Mouse (Mus musculus): Measurements from ENCODE around the gene Numa1. TPM values are rescaled to one million over a fixed set of nuclear protein-coding genes. Genes with fewer than 3 reads are reported as not detected.
"Not testable (repeated sequence)": the region's sequence is repeated elsewhere in the genome, so short reads cannot be mapped to it uniquely, and the experiment has no call there.

Gene Numa1
- polyA plus RNA-seq, 2 experiments = 106 to 112 TPM

- no peak overlapping the region for H3K4me3 ChIP-seq (replicated peaks; ENCODE audit: low read length)
- no peak overlapping the region for H3K27ac ChIP-seq (replicated peaks; ENCODE audit: low read depth, low read length)
- peaks cover 49% of the 10 kb centered on the region for H3K36me3 ChIP-seq (ENCODE audit: control insufficient read depth, insufficient read depth, low read length)
- H3K4me1 ChIP-seq (ENCODE audit: control insufficient read depth, insufficient read depth, low read length) = 0 out of 2 replicates have a peak, but pooled peaks cover 2% of the 10 kb centered on the region
- H3K9me3 ChIP-seq (ENCODE audit: control insufficient read depth, low read length) = no peaks in the 10 kb centered on the region
- ATAC-seq (ENCODE audit: low FRiP score, low read depth) (no peak), DNase-seq (ENCODE audit: low spot score) (no peak)
- no peak overlapping the region for H3K9ac ChIP-seq (ENCODE audit: low read depth, low read length, severe bottlenecking)
- H3K4me2 ChIP-seq (replicated peaks; ENCODE audit: low read depth, low read length, severe bottlenecking) = no peak overlapping the region
- TF ChIP-seq POLR2A (IDR thresholded peaks at IDR 0.05; ENCODE audit: borderline replicate concordance, extremely low read depth, insufficient read depth, insufficient read length) = no peak
- WGBS = 67% methylated on average over 3 of the region's 3 CpGs
- H3K27me3 ChIP-seq (ENCODE audit: control insufficient read depth, insufficient read depth, low read length) = no peaks in the 10 kb centered on the region
Measured at GRCm38 (mm10) chr7:101911982-101912381, 21.9 kb upstream of the Numa1 start.

- peak; percentile 70 for ATAC-seq (ENCODE audit: low FRiP score, low read depth)
- peak; percentile 57 for DNase-seq (ENCODE audit: low spot score)
Measured at GRCm38 (mm10) chr7:101918071-101918470, 15.8 kb upstream of the Numa1 start.

GRCm38 (mm10) chr7:101925892-101926291 lies 8.0 kb upstream of the Numa1 start:
- not testable (repeated sequence) for H3K27me3 ChIP-seq (ENCODE audit: control insufficient read depth, insufficient read depth, low read length); H3K27ac ChIP-seq (replicated peaks; ENCODE audit: low read depth, low read length); H3K4me1 ChIP-seq (ENCODE audit: control insufficient read depth, insufficient read depth, low read length); H3K4me2 ChIP-seq (replicated peaks; ENCODE audit: low read depth, low read length, severe bottlenecking); H3K36me3 ChIP-seq (ENCODE audit: control insufficient read depth, insufficient read depth, low read length); H3K9ac ChIP-seq (ENCODE audit: low read depth, low read length, severe bottlenecking); H3K4me3 ChIP-seq (replicated peaks; ENCODE audit: low read length); DNase-seq (ENCODE audit: low spot score); H3K9me3 ChIP-seq (ENCODE audit: control insufficient read depth, low read length); ATAC-seq (ENCODE audit: low FRiP score, low read depth)

More at GRCm38 (mm10) chr7:101918071-101918470, 15.8 kb upstream of the Numa1 start:
- Histone ChIP-seq H3K4me2 (replicated peaks; ENCODE audit: low read depth, low read length, severe bottlenecking) (no peak overlapping the region), H3K4me1 (ENCODE audit: control insufficient read depth, insufficient read depth, low read length) (no peaks in the 10 kb centered on the region), H3K27ac (replicated peaks; ENCODE audit: low read depth, low read length) (no peak overlapping the region), H3K9me3 (ENCODE audit: control insufficient read depth, low read length) (no peaks in the 10 kb centered on the region), H3K27me3 (ENCODE audit: control insufficient read depth, insufficient read depth, low read length) (no peaks in the 10 kb centered on the region), H3K4me3 (replicated peaks; ENCODE audit: low read length) (no peak overlapping the region), H3K9ac (ENCODE audit: low read depth, low read length, severe bottlenecking) (no peak overlapping the region), H3K36me3 (ENCODE audit: control insufficient read depth, insufficient read depth, low read length) (peaks cover 13% of the 10 kb centered on the region)
- 26% methylated on average over 1 of the region's 1 CpGs for WGBS
- no peak for TF ChIP-seq POLR2A (IDR thresholded peaks at IDR 0.05; ENCODE audit: borderline replicate concordance, extremely low read depth, insufficient read depth, insufficient read length)

- DNase-seq (ENCODE audit: low spot score) (no peak), ATAC-seq (ENCODE audit: low FRiP score, low read depth) (no peak)
- no peak overlapping the region for H3K27ac ChIP-seq (replicated peaks; ENCODE audit: low read depth, low read length)
- no peak for TF ChIP-seq POLR2A (IDR thresholded peaks at IDR 0.05; ENCODE audit: borderline replicate concordance, extremely low read depth, insufficient read depth, insufficient read length)
- H3K36me3 ChIP-seq (ENCODE audit: control insufficient read depth, insufficient read depth, low read length) = no peaks in the 10 kb centered on the region
- H3K4me3 ChIP-seq (replicated peaks; ENCODE audit: low read length) = no peak overlapping the region
- H3K4me2 ChIP-seq (replicated peaks; ENCODE audit: low read depth, low read length, severe bottlenecking) = no peak overlapping the region
- peaks cover 3% of the 10 kb centered on the region; the same call in 1 of the 2 replicates for H3K4me1 ChIP-seq (ENCODE audit: control insufficient read depth, insufficient read depth, low read length)
- WGBS = 83% methylated on average over 3 of the region's 3 CpGs
- no peaks in the 10 kb centered on the region for H3K27me3 ChIP-seq (ENCODE audit: control insufficient read depth, insufficient read depth, low read length)
- H3K9ac ChIP-seq (ENCODE audit: low read depth, low read length, severe bottlenecking) = no peak overlapping the region
- H3K9me3 ChIP-seq (ENCODE audit: control insufficient read depth, low read length) = no peaks in the 10 kb centered on the region
Measured at GRCm38 (mm10) chr7:101928093-101928492, 5.8 kb upstream of the Numa1 start.

GRCm38 (mm10) chr7:101932551-101932950 lies 1.4 kb upstream of the Numa1 start:
- 83% methylated on average over 1 of the region's 1 CpGs for WGBS
- Histone ChIP-seq H3K27me3 (ENCODE audit: control insufficient read depth, insufficient read depth, low read length) (no peaks in the 10 kb centered on the region), H3K4me2 (replicated peaks; ENCODE audit: low read depth, low read length, severe bottlenecking) (peak overlapping the region; percentile 61; the same call in 1 of the 2 replicates), H3K9me3 (ENCODE audit: control insufficient read depth, low read length) (no peaks in the 10 kb centered on the region), H3K27ac (replicated peaks; ENCODE audit: low read depth, low read length) (no peak overlapping the region), H3K4me1 (ENCODE audit: control insufficient read depth, insufficient read depth, low read length) (peaks cover 6% of the 10 kb centered on the region; the same call in 1 of the 2 replicates), H3K36me3 (ENCODE audit: control insufficient read depth, insufficient read depth, low read length) (no peaks in the 10 kb centered on the region), H3K4me3 (replicated peaks; ENCODE audit: low read length) (no peak overlapping the region), H3K9ac (ENCODE audit: low read depth, low read length, severe bottlenecking) (no peak overlapping the region)
- ATAC-seq (ENCODE audit: low FRiP score, low read depth) = no peak
- DNase-seq (ENCODE audit: low spot score) = no peak
- TF ChIP-seq POLR2A (IDR thresholded peaks at IDR 0.05; ENCODE audit: borderline replicate concordance, extremely low read depth, insufficient read depth, insufficient read length) = no peak

- H3K36me3 ChIP-seq (ENCODE audit: control insufficient read depth, insufficient read depth, low read length) = no peaks in the 10 kb centered on the region
- peaks cover 6% of the 10 kb centered on the region; the same call in 1 of the 2 replicates for H3K4me1 ChIP-seq (ENCODE audit: control insufficient read depth, insufficient read depth, low read length)
- peak overlapping the region; percentile 78 for H3K9ac ChIP-seq (ENCODE audit: low read depth, low read length, severe bottlenecking)
- peak overlapping the region; percentile 61 for H3K4me2 ChIP-seq (replicated peaks; ENCODE audit: low read depth, low read length, severe bottlenecking)
- H3K27ac ChIP-seq (replicated peaks; ENCODE audit: low read depth, low read length) = peak overlapping the region; percentile 81
- H3K4me3 ChIP-seq (replicated peaks; ENCODE audit: low read length) = peak overlapping the region; percentile 74
- no peaks in the 10 kb centered on the region for H3K9me3 ChIP-seq (ENCODE audit: control insufficient read depth, low read length)
- no peak for TF ChIP-seq POLR2A (IDR thresholded peaks at IDR 0.05; ENCODE audit: borderline replicate concordance, extremely low read depth, insufficient read depth, insufficient read length)
- 5% methylated on average over 15 of the region's 15 CpGs for WGBS
- no peaks in the 10 kb centered on the region for H3K27me3 ChIP-seq (ENCODE audit: control insufficient read depth, insufficient read depth, low read length)
- peak; percentile 14 for DNase-seq (ENCODE audit: low spot score)
- ATAC-seq (ENCODE audit: low FRiP score, low read depth) = peak; percentile 11; the same call in 1 of the 2 replicates
Measured at GRCm38 (mm10) chr7:101933300-101933699, 611 bp upstream of the Numa1 start.
